Mouse (Mus musculus): ENCODE measurements around the gene Gm49510.

GRCm38 (mm10) chr15:78913632-78914090 is 14.2 kb downstream of the Gm49510 start, which contains the start of gene Pdxp:
- TF ChIP-seq CTCF (IDR thresholded peaks at IDR 0.05; ENCODE audit: control insufficient read depth, insufficient read depth, insufficient replicate concordance, low read depth, low read length) (no peak), POLR2A (IDR thresholded peaks at IDR 0.05; ENCODE audit: control insufficient read depth, low read depth, low read length) (no peak; the same call in 1 of the 2 replicates)

All from testis, adult 2 months (tissue).